Mouse (Mus musculus) stomach, embryonic 15.5 days (tissue): ENCODE measurements around the gene Mia2. TPM values are rescaled to one million over a fixed set of nuclear protein-coding genes. Genes with fewer than 3 reads are reported as not detected.

Experiments used
- ATAC-seq: fragments of 200-750 bp; cut with Nextera tagmentation; 2 replicates; pipeline ENCODE4 v1.8.0; 2017; ENCODE audit warnings: low read depth, moderate number of reproducible peaks, moderate TSS enrichment; ENCODE audit not compliant: insufficient read depth, low FRiP score
- H3K27ac ChIP-seq: fragments of 300-500 bp; sonication (generic); 2 replicates; pipeline ENCODE4 v1.5.1; 2015; ENCODE audit warnings: mild to moderate bottlenecking, inconsistent platforms
- H3K27me3 ChIP-seq: fragments of 300-500 bp; sonication (generic); replicated peaks from 2 replicates; pipeline ENCODE4 v1.6.1; 2015; ENCODE audit warnings: inconsistent platforms
- H3K36me3 ChIP-seq: fragments of 300-500 bp; sonication (generic); 2 replicates; pipeline ENCODE4 v1.6.1; 2015; ENCODE audit warnings: inconsistent platforms
- H3K4me1 ChIP-seq: fragments of 300-500 bp; sonication (generic); 2 replicates; pipeline ENCODE4 v1.6.1; 2015; ENCODE audit warnings: inconsistent platforms
- H3K4me2 ChIP-seq: fragments of 300-500 bp; sonication (generic); 2 replicates; pipeline ENCODE4 v1.6.1; 2015; ENCODE audit warnings: mild to moderate bottlenecking, inconsistent platforms
- H3K4me3 ChIP-seq: fragments of 300-500 bp; sonication (generic); replicated peaks from 2 replicates; pipeline ENCODE4 v1.5.1; 2015; ENCODE audit warnings: inconsistent platforms
- H3K9ac ChIP-seq: fragments of 300-500 bp; sonication (generic); 2 replicates; pipeline ENCODE4 v1.6.1; 2015; ENCODE audit warnings: inconsistent platforms
- H3K9me3 ChIP-seq: fragments of 300-500 bp; sonication (generic); 2 replicates; pipeline ENCODE4 v1.6.1; 2016; ENCODE audit warnings: inconsistent platforms
- WGBS: fragments of 180-500 bp; shearing (Covaris S2); methylation state at CpG from one replicate; pipeline ENCODE4 v1.1.7; 2015; 5-methylcytosine and 5-hydroxymethylcytosine counted together
- polyA plus RNA-seq: library from polyadenylated mRNA; unstranded; fragments of >200 nt; fragmentation: Nextera tagmentation; extraction: Ambion mirVana; gene quantifications from 2 replicates; pipeline ENCODE4 v1.2.1, GENCODE M21; 2015

Gene Mia2
- polyA plus RNA-seq, 1 experiment from 2014 or later = 82.1 TPM

DNA sequence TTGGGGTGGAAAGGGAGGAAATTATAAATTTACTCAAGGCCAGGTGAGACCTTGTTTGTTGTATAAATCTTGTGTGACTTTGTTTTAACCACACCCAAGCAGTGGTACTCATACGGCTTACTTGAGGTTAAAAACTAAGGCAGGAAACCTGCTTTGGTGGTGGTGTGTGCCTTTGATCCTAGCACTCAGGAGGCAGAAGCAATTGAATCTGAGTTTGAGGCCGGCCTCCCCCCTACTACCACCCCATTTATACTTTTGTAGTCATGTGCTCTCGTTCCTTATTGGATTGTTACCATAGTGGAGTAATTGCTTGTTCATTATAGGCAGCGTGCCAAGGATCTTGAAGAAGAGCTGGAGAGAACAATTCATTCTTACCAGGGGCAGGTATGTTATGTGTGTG is 74.3 kb downstream of the Mia2 start:
- no peaks in the 10 kb centered on the region for H3K27me3 ChIP-seq
- no peak for ATAC-seq
- WGBS = 82% methylated on average over 4 of the region's 4 CpGs
- H3K4me2 ChIP-seq = no peak overlapping the region
- no peak overlapping the region for H3K9ac ChIP-seq
- peaks cover 19% of the 10 kb centered on the region; the same call in 1 of the 2 replicates for H3K36me3 ChIP-seq
- H3K27ac ChIP-seq = no peak overlapping the region
- H3K9me3 ChIP-seq = no peaks in the 10 kb centered on the region
- H3K4me1 ChIP-seq = no peaks in the 10 kb centered on the region
- no peak overlapping the region for H3K4me3 ChIP-seq

DNA sequence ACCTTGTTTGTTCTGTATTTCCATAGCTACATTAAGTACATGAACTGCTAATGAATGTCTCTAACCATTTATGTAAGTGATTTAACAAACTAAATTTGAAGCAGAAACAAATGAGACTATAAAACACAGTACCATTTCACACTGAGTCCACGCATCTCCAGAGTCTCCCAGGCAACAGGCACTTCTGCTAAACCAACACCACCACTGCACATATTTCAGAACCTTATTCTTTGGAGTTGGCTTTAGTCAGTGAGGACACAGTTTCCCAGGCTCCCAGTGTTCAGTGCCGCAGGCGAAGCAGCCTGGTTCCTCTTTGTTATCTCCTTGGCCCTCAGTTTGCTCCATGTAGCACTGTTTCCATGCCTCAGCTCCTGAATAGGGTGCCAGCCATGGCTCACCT is 82.2 kb downstream of the Mia2 start:
- WGBS = 91% methylated on average over 3 of the region's 3 CpGs
- H3K9ac ChIP-seq = no peak overlapping the region
- H3K27ac ChIP-seq = no peak overlapping the region
- H3K4me2 ChIP-seq = no peak overlapping the region
- ATAC-seq = no peak
- H3K9me3 ChIP-seq = no peaks in the 10 kb centered on the region
- no peaks in the 10 kb centered on the region for H3K4me1 ChIP-seq
- no peaks in the 10 kb centered on the region for H3K27me3 ChIP-seq
- peaks cover 42% of the 10 kb centered on the region for H3K36me3 ChIP-seq
- no peak overlapping the region for H3K4me3 ChIP-seq

DNA sequence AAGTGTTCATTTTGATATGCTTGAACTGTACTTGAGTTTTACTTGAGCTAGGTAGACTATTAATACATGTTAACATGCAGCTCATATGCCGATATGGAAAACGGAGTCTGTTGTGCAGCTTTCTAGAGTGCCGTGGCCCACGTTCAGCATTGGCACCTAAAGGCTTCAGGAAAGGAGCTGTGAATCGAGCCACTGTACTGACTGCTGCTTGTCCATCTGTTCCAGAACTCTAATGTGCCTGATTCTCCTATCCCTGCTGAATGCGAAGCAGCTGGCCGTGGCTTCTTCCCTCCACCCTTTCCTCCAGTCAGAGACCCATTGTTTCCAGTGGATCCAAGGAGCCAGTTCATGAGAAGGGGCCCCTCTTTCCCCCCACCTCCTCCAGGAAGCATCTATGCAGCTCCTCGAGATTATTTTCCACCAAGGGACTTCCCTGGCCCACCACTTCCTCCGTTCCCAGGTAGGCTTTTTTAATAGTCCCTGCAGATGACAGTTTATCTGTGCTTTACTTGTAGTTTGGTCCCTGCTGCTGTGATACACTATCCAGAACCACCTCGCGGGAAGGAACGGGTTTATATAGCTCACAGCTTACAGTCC is 92.6 kb downstream of the Mia2 start:
- Histone ChIP-seq H3K36me3 (peaks cover 38% of the 10 kb centered on the region), H3K9ac (no peak overlapping the region)

DNA sequence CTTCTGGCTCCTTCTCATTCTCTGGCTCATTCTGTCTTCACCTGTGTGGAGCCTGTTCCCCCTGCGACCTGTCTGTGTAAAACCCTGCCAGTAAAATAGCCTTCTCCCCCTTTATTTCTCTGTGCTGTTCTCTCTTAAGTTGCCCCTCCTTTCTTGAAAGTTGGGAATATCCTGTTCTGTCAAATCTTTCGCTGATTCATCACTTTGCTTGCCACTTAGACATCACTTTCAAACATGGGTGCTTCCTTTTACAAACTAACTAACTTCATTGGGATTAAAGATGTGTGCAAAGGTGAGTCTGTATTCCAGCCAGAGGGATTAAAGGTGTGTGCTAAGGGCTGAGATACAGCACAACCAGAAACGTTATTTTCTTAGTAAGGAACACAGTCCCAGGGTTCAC is 98.0 kb downstream of the Mia2 start:
- no peak overlapping the region for H3K9ac ChIP-seq
- H3K27me3 ChIP-seq = no peaks in the 10 kb centered on the region
- ATAC-seq = no peak
- no peak overlapping the region for H3K27ac ChIP-seq
- no peaks in the 10 kb centered on the region for H3K9me3 ChIP-seq
- H3K4me1 ChIP-seq = no peaks in the 10 kb centered on the region
- H3K4me2 ChIP-seq = no peak overlapping the region
- H3K4me3 ChIP-seq = no peak overlapping the region
- WGBS = 71% methylated on average over 3 of the region's 3 CpGs
- H3K36me3 ChIP-seq = peaks cover 9% of the 10 kb centered on the region; the same call in 1 of the 2 replicates

More for the DNA sequence above, 92.6 kb downstream of the Mia2 start:
- no peak overlapping the region for H3K4me2 ChIP-seq
- H3K4me3 ChIP-seq = no peak overlapping the region
- no peaks in the 10 kb centered on the region for H3K27me3 ChIP-seq
- ATAC-seq = no peak
- H3K9me3 ChIP-seq = no peaks in the 10 kb centered on the region
- no peaks in the 10 kb centered on the region for H3K4me1 ChIP-seq
- H3K27ac ChIP-seq = no peak overlapping the region
- 84% methylated on average over 12 of the region's 12 CpGs for WGBS

DNA sequence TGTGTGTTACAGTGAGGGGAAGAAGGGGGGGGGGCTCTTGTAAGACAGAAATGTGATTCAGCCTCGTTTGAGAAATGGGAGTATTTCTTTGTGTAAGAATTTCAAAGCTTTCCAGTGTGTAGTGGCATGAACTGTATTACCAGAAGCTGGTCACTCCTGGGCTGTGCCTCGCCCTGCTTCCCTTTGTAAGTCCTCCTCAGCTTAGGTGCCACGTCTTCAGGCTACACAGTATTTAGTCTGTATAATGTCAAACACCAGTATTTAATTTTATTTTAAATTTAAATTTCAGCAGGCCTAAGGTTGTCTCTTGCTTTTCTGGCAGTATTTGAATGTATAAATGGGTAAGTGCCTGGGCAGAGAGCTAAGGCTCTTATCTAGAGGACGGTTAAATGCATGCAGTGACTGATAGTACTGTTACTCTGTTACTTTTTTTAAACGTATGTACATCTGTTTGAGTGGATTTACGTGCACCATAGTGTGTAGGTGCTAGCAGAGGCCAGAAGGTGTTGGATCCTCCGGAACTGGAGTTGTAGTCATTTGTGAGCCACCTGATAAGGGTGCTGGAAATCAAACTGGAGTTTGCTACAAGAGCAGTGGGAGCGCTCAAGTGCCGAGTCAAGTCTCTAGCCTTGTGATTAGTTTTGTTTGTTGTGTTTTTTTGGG is 98.9 kb downstream of the Mia2 start:
- 61% methylated on average over 9 of the region's 9 CpGs for WGBS
- peak; percentile 61; the same call in 1 of the 2 replicates for ATAC-seq

DNA sequence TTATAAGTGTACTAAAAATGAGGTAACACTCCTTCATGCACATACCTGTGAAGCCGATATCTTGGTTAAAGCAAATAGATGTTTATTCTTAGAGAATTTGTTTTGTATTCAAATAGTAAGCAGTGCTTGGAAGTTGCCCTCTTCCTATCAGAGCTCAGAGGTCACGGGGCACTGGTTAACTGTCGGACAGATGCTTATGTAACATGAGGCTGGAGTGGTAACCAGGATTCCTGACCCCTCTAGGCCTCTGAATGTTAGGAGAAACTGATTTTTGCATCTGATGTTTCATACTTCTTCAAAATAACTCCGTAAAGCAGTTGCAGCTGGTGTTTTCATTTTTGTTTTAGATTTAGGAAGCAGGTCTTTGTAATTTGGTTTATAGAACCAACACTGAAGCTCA is 99.5 kb downstream of the Mia2 start:
- Histone ChIP-seq H3K4me2 (no peak overlapping the region), H3K4me3 (no peak overlapping the region), H3K36me3 (peaks cover 11% of the 10 kb centered on the region; the same call in 1 of the 2 replicates), H3K4me1 (no peaks in the 10 kb centered on the region), H3K9me3 (no peaks in the 10 kb centered on the region), H3K9ac (no peak overlapping the region), H3K27ac (no peak overlapping the region), H3K27me3 (no peaks in the 10 kb centered on the region)
- ATAC-seq = no peak
- 72% methylated on average over 4 of the region's 4 CpGs for WGBS

More for the DNA sequence above, 98.9 kb downstream of the Mia2 start:
- H3K4me1 ChIP-seq = no peaks in the 10 kb centered on the region
- peaks cover 11% of the 10 kb centered on the region; the same call in 1 of the 2 replicates for H3K36me3 ChIP-seq
- H3K9me3 ChIP-seq = no peaks in the 10 kb centered on the region
- no peak overlapping the region for H3K4me2 ChIP-seq
- no peak overlapping the region for H3K9ac ChIP-seq
- no peak overlapping the region for H3K4me3 ChIP-seq
- H3K27ac ChIP-seq = no peak overlapping the region
- H3K27me3 ChIP-seq = no peaks in the 10 kb centered on the region

DNA sequence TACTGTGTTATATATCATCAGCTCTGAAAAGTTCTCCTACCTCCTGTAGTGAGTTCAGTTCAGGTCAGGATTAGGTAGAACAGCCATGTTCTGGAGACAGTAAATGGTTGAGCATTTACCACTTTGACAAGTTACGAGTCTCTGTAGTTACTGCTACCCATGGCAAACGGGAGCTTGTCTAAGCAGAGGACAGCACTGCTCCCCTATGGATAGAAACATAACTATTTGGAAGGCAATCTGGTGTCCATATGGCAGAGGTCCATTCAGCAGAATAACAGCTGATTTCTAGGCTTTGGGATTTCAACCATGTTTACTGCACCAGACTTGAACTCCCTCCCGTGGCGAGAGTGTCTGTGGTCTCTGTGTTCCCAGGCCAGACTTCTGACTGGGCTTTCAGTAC is 100.3 kb downstream of the Mia2 start:
- no peak overlapping the region for H3K4me3 ChIP-seq
- no peaks in the 10 kb centered on the region for H3K27me3 ChIP-seq
- H3K27ac ChIP-seq = no peak overlapping the region
- no peak overlapping the region for H3K4me2 ChIP-seq
- no peak overlapping the region for H3K9ac ChIP-seq
- ATAC-seq = no peak
- peaks cover 8% of the 10 kb centered on the region; the same call in 1 of the 2 replicates for H3K36me3 ChIP-seq
- H3K9me3 ChIP-seq = no peaks in the 10 kb centered on the region
- H3K4me1 ChIP-seq = no peaks in the 10 kb centered on the region
- WGBS = 85% methylated on average over 4 of the region's 4 CpGs

DNA sequence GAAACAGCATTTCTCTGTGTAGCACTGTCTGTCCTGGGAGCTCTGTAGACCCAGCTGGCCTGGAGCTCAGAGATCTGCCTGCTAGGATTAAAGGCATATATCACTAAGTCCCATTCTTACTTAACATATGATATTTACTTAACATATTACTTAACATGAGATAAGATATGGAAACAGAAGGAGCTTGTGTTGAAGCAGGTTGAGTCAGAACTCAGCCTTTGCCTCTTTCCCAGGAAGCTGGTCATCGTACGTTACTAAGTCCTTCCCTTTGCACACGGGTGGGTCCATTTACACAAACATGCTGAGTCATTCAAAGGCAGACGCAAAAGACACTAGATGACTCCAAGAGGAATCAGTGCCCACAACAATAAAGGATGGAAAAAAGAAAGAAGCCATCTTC is 103.2 kb downstream of the Mia2 start:
- Histone ChIP-seq H3K4me1 (no peaks in the 10 kb centered on the region), H3K9ac (no peak overlapping the region), H3K36me3 (0 out of 2 replicates have a peak, but pooled peaks cover 6% of the 10 kb centered on the region), H3K4me3 (no peak overlapping the region), H3K4me2 (no peak overlapping the region), H3K27me3 (no peaks in the 10 kb centered on the region), H3K9me3 (no peaks in the 10 kb centered on the region), H3K27ac (no peak overlapping the region)
- peak; percentile 87 for ATAC-seq
- WGBS = 55% methylated on average over 4 of the region's 4 CpGs

DNA sequence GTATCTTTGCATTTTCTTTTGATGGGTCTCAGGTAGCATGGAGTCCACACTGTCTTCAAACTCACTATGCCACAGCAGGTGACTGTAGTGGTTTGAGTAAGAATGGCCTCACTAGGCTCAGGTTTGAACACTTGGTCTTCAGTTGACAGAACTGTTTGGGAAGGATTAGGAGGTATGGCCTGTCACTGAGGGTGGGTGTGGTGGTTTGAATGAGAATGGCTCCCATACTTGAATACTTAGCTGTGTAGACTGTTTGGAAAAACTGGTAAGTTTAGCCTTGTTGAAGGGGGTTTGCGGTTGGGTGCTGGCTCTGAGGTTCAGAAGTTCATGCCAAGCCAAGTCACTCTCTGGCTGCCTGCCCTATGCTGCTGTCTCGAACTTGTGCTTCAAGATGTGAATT is 103.8 kb downstream of the Mia2 start:
- WGBS = 96% methylated on average over 2 of the region's 2 CpGs
- Histone ChIP-seq H3K9me3 (no peaks in the 10 kb centered on the region), H3K27me3 (no peaks in the 10 kb centered on the region), H3K4me2 (no peak overlapping the region), H3K27ac (no peak overlapping the region), H3K9ac (no peak overlapping the region), H3K36me3 (peaks cover 6% of the 10 kb centered on the region; the same call in 1 of the 2 replicates), H3K4me1 (no peaks in the 10 kb centered on the region), H3K4me3 (no peak overlapping the region)
- no peak for ATAC-seq

DNA sequence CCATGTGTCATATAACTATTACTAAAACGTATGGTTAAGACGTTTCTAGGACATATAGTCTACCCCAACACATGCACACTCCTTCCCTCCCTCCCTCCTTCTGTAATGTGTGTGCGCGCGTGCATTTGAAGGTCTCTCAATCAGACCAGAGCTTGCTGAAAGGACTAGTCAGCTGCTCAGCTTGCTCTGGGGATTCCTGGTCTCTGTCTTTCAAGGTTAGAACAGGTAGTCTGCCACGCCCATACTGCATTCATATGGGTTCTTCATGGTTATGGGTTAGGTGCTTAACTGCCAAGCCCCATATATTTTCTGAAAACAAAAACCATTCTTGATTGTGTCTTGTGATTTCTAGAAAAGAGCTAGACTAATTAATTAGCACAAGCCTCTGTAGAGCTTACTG is 110.0 kb downstream of the Mia2 start:
- H3K27me3 ChIP-seq = no peaks in the 10 kb centered on the region
- H3K4me1 ChIP-seq = no peaks in the 10 kb centered on the region
- H3K4me2 ChIP-seq = no peak overlapping the region
- no peak for ATAC-seq
- 87% methylated on average over 6 of the region's 6 CpGs for WGBS
- peaks cover 7% of the 10 kb centered on the region; the same call in 1 of the 2 replicates for H3K36me3 ChIP-seq
- no peaks in the 10 kb centered on the region for H3K9me3 ChIP-seq
- H3K27ac ChIP-seq = no peak overlapping the region
- no peak overlapping the region for H3K4me3 ChIP-seq
- no peak overlapping the region for H3K9ac ChIP-seq

DNA sequence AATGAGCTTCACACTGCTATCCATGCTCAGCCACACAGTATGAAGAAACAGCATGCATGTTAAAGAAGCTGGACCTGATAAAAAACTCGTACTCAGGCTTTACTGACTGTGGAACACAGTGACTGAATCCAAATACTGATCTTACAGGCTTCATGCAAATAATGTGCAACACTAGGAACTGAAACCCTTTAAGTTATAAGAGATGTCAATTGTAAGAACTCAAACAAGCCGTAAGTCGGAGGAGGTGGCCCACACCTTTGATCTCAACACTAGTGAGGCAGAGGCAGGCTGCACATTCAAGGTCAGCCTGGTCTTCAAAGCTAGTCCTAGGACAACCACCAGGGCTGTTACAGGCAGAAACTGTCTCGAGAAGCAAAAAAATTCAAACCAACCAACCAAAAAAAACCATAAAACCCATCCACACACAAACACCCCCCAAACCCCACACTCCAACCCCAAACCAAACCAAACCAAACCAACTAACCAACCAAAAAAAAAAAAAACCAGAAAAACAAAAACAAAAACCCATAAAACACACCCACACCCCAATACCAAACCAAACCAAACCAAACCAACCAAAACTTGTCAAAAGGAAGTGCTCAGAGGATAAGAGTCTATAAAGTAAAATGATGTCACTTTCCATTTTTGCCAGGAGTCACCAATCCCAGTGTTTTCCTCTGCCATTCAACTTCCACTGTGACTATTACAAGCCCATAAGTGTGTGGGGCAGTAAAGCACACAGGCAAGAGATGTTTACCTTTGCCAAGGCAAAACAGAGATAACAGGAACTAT is 110.8 kb downstream of the Mia2 start:
- 83% methylated on average over 4 of the region's 4 CpGs for WGBS
- H3K9ac ChIP-seq = no peak overlapping the region
- no peaks in the 10 kb centered on the region for H3K4me1 ChIP-seq
- no peak overlapping the region for H3K4me2 ChIP-seq
- peaks cover 11% of the 10 kb centered on the region; the same call in 1 of the 2 replicates for H3K36me3 ChIP-seq
- H3K27ac ChIP-seq = no peak overlapping the region
- H3K27me3 ChIP-seq = no peaks in the 10 kb centered on the region
- no peak overlapping the region for H3K4me3 ChIP-seq
- H3K9me3 ChIP-seq = no peaks in the 10 kb centered on the region
- no peak for ATAC-seq

DNA sequence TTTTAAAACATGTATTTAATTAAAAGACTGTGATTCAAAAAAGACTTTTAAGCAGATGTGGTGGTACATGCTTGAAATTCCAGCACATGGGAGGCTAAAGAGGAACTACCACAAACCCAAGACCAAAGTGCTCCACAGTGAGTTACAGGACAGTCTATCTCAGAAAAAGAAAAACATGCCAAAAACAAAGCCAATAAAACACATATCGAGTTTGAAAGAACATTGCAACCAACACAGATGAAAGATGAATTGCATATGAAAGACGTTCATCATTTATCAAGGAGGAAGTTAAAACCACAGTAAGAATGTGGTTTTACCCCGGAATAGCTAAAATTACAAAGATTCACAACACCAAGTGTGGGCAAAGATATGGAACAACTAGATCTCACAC is 111.4 kb downstream of the Mia2 start:
- Histone ChIP-seq H3K27me3 (no peaks in the 10 kb centered on the region), H3K4me1 (no peaks in the 10 kb centered on the region), H3K9ac (no peak overlapping the region), H3K4me3 (no peak overlapping the region), H3K4me2 (no peak overlapping the region), H3K9me3 (no peaks in the 10 kb centered on the region), H3K36me3 (peaks cover 11% of the 10 kb centered on the region; the same call in 1 of the 2 replicates), H3K27ac (no peak overlapping the region)
- WGBS = 80% methylated on average over 3 of the region's 3 CpGs
- no peak for ATAC-seq
